Mouse (Mus musculus) forebrain, embryonic 13.5 days (tissue): Measurements from ENCODE around the gene Slc44a1. TPM values are rescaled to one million over a fixed set of nuclear protein-coding genes. Genes with fewer than 3 reads are reported as not detected.

Experiments used
- ATAC-seq: fragments of 200-750 bp; cut with Nextera tagmentation; 2 replicates; pipeline ENCODE4 v1.8.0; 2017
- H3K27ac ChIP-seq: fragments of 300-500 bp; sonication (generic); 2 replicates; pipeline ENCODE4 v1.5.1; 2015; ENCODE audit warnings: inconsistent platforms, mild to moderate bottlenecking, moderate library complexity
- H3K27me3 ChIP-seq: fragments of 300-500 bp; sonication (generic); 2 replicates; pipeline ENCODE4 v1.6.1; 2015; ENCODE audit warnings: mild to moderate bottlenecking, inconsistent platforms
- H3K36me3 ChIP-seq: fragments of 300-500 bp; sonication (generic); 2 replicates; pipeline ENCODE4 v1.6.1; 2015; ENCODE audit warnings: mild to moderate bottlenecking, inconsistent platforms; ENCODE audit not compliant: poor library complexity, severe bottlenecking
- H3K4me1 ChIP-seq: fragments of 300-500 bp; sonication (generic); 2 replicates; pipeline ENCODE4 v1.6.1; 2015; ENCODE audit warnings: inconsistent platforms
- H3K4me2 ChIP-seq: fragments of 300-500 bp; sonication (generic); 2 replicates; pipeline ENCODE4 v1.6.1; 2015; ENCODE audit warnings: inconsistent platforms, mild to moderate bottlenecking, moderate library complexity
- H3K4me3 ChIP-seq: fragments of 300-500 bp; sonication (generic); 2 replicates; pipeline ENCODE4 v1.5.1; 2015; ENCODE audit warnings: mild to moderate bottlenecking, inconsistent platforms
- H3K9ac ChIP-seq: fragments of 300-500 bp; sonication (generic); 2 replicates; pipeline ENCODE4 v1.6.1; 2015; ENCODE audit warnings: mild to moderate bottlenecking, inconsistent platforms
- H3K9me3 ChIP-seq: fragments of 300-500 bp; sonication (generic); replicated peaks from 2 replicates; pipeline ENCODE4 v1.6.1; 2016; ENCODE audit warnings: inconsistent platforms
- WGBS: fragments of 180-500 bp; shearing (Covaris S2); methylation state at CpG from one replicate; pipeline ENCODE4 v1.1.7; 2015; 5-methylcytosine and 5-hydroxymethylcytosine counted together
- polyA plus RNA-seq: library from polyadenylated mRNA; unstranded; fragments of >200 nt; fragmentation: Nextera tagmentation; extraction: Ambion mirVana; gene quantifications from 2 replicates; pipeline ENCODE4 v1.2.1, GENCODE M21; 2015

Slc44a1 gene
- polyA plus RNA-seq, 1 experiment from 2014 or later = 11.5 TPM

- peak overlapping the region; percentile 70 for H3K4me2 ChIP-seq
- WGBS = 5% methylated on average over 10 of the region's 12 CpGs
- peak overlapping the region; percentile 86 for H3K4me3 ChIP-seq
- no peaks in the 10 kb centered on the region for H3K36me3 ChIP-seq
- peak overlapping the region; percentile 89 for H3K9ac ChIP-seq
- no peaks in the 10 kb centered on the region for H3K9me3 ChIP-seq
- peak; percentile 70 for ATAC-seq
- peaks cover 45% of the 10 kb centered on the region for H3K4me1 ChIP-seq
- H3K27me3 ChIP-seq = no peaks in the 10 kb centered on the region
- H3K27ac ChIP-seq = peak overlapping the region; percentile 89
Observed at GRCm38 (mm10) chr4:53630963-53631315, 190.7 kb downstream of the Slc44a1 start.

DNA sequence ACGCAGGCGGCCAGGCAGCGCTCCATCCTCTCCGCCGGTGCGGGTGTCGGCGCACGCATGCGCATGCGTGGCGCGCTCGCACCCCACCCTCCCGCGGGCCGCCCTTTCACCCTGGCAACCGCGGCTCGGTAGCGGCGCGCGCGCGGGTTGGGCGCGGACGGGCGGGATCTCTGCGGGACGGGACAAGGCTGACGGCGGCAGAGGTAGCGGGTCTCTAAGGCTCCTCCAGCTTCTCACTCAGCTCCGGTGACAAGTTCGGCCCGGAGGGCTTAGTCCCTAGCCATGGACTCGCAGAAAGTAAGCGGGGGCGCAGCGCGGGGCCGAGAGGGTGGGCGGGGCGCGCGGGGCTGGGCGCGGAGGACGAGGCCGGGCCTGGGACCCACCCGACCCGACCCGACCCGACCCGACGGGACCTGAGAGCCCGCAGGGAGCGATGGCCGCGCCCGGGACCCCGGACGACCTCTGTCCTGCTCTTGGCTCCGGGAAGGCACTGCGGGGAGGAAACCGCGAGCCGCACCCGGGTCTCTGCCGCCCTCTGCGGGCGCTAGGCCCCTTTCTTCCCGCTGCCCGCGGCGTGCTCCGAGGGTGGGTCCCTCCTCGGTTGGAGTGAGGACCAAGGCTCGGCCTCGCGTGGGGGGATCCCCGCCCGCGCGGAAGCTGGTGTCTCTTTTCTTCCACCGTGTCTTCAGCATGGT, 191.2 kb downstream of the Slc44a1 start, which contains the start of gene Fsd1l:
TSS of gene Fsd1l (plus strand) at position 156 of the 695 bp plus-strand sequence.
- peak within 1 kb of the TSS; percentile 89 for H3K27ac ChIP-seq
- H3K4me2 ChIP-seq = peak within 1 kb of the TSS; percentile 70
- no peaks in the 10 kb centered on the region for H3K27me3 ChIP-seq
- H3K9me3 ChIP-seq = no peaks in the 10 kb centered on the region
- no peaks in the 10 kb centered on the region for H3K36me3 ChIP-seq
- peak within 1 kb of the TSS; percentile 86 for H3K4me3 ChIP-seq
- under 1% methylated on average over 59 of the region's 88 CpGs for WGBS
- H3K9ac ChIP-seq = peak within 1 kb of the TSS; percentile 89
- peaks cover 50% of the 10 kb centered on the region for H3K4me1 ChIP-seq
- peak; percentile 93 for ATAC-seq

DNA sequence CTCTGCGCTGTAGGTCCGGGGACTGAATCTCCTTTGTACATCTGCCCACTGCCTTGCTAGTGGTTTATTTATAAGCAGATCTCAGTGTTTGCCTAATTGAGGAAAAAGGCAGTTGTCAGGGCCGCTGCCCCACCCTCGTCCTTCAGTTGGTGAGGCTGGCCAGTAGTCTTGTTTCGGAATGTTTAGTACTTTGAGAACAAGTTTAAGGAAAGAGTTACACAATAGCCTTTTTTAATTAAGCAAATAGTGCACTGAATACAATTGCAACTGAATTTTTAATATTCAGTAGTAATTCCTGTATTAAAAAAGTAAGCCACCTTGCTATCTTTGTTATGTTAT, 191.8 kb downstream of the Slc44a1 start:
- Histone ChIP-seq H3K9ac (peak overlapping the region; percentile 89), H3K36me3 (no peaks in the 10 kb centered on the region), H3K4me3 (peak overlapping the region; percentile 86), H3K27me3 (no peaks in the 10 kb centered on the region), H3K4me2 (peak overlapping the region; percentile 70), H3K4me1 (peaks cover 55% of the 10 kb centered on the region), H3K27ac (peak overlapping the region; percentile 89), H3K9me3 (no peaks in the 10 kb centered on the region)
- ATAC-seq = no peak
- 2% methylated on average over 5 of the region's 5 CpGs for WGBS

GRCm38 (mm10) chr4:53635336-53635735, 195.1 kb downstream of the Slc44a1 start:
- 0 out of 2 replicates have a peak overlapping the region, but pooled peaks have one; percentile 33 for H3K27ac ChIP-seq

GRCm38 (mm10) chr4:53637269-53637909, 197.2 kb downstream of the Slc44a1 start:
- Histone ChIP-seq H3K9ac (no peak overlapping the region), H3K4me3 (no peak overlapping the region), H3K27me3 (no peaks in the 10 kb centered on the region), H3K36me3 (peaks cover 17% of the 10 kb centered on the region), H3K4me1 (peaks cover 67% of the 10 kb centered on the region), H3K9me3 (no peaks in the 10 kb centered on the region; the same call in 1 of the 2 replicates), H3K4me2 (peak overlapping the region; percentile 30), H3K27ac (peak overlapping the region; percentile 80)
- peak; percentile 76 for ATAC-seq
- WGBS = 22% methylated on average over 7 of the region's 7 CpGs

More at GRCm38 (mm10) chr4:53635336-53635735, 195.1 kb downstream of the Slc44a1 start:
- peaks cover 75% of the 10 kb centered on the region for H3K4me1 ChIP-seq
- H3K27me3 ChIP-seq = no peaks in the 10 kb centered on the region
- no peak for ATAC-seq
- H3K9ac ChIP-seq = no peak overlapping the region
- WGBS = 26% methylated on average over 3 of the region's 3 CpGs
- no peaks in the 10 kb centered on the region; the same call in 1 of the 2 replicates for H3K9me3 ChIP-seq
- 0 out of 2 replicates have a peak, but pooled peaks cover 3% of the 10 kb centered on the region for H3K36me3 ChIP-seq
- no peak overlapping the region for H3K4me3 ChIP-seq
- peak overlapping the region; percentile 70 for H3K4me2 ChIP-seq

- no peak overlapping the region for H3K9ac ChIP-seq
- H3K27me3 ChIP-seq = no peaks in the 10 kb centered on the region
- no peak overlapping the region for H3K4me2 ChIP-seq
- H3K27ac ChIP-seq = no peak overlapping the region; the same call in 1 of the 2 replicates
- H3K4me3 ChIP-seq = no peak overlapping the region
- peaks cover 17% of the 10 kb centered on the region for H3K36me3 ChIP-seq
- no peaks in the 10 kb centered on the region; the same call in 1 of the 2 replicates for H3K9me3 ChIP-seq
- H3K4me1 ChIP-seq = peaks cover 55% of the 10 kb centered on the region
- 75% methylated on average over 7 of the region's 7 CpGs for WGBS
- ATAC-seq = no peak
Observed at GRCm38 (mm10) chr4:53638549-53639123, 198.4 kb downstream of the Slc44a1 start.

DNA sequence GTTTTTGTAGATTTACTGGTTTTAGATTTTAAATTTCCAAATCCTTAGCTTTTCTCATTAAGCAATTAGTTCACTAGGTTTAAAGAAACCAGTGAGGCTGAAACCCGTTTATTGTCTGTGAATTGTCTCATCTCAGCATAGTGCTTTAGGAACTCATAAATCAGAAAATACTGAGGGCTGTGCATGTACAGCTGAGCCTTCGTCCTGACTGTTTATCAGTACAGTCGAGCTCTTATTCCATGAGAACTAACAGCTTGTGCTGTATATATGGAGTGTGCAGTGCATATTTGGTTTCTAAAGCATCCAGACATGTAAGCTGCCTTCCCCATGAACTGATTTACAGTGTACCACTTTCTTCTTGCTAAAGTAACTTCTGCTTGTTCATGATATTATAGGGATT, 217.8 kb downstream of the Slc44a1 start:
- ATAC-seq = no peak
- Histone ChIP-seq H3K27me3 (no peaks in the 10 kb centered on the region), H3K4me1 (no peaks in the 10 kb centered on the region), H3K27ac (no peak overlapping the region), H3K9ac (no peak overlapping the region), H3K9me3 (no peaks in the 10 kb centered on the region), H3K4me3 (no peak overlapping the region), H3K4me2 (no peak overlapping the region), H3K36me3 (peaks cover 58% of the 10 kb centered on the region)
- 67% methylated on average over 3 of the region's 3 CpGs for WGBS

DNA sequence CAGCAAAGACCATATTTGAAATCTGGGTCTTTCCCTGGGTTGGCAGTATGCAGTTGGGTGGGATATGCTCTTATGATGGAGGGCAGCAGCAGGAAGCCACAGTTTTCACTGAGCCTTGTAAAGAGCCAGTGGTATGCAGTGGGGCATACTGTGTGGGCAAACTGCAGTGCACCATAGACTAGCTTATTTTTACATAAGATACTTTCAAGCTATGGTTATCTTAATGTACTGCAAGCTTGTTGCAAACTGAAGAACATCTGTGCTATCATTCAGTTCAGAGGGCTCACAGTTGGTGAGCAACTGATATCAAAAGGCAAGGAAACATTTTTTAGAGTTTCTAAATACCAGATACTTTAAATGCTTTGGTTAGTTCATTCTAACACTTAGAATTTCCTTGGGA, 220.5 kb downstream of the Slc44a1 start:
- Histone ChIP-seq H3K27me3 (no peaks in the 10 kb centered on the region), H3K9ac (no peak overlapping the region), H3K4me2 (no peak overlapping the region), H3K27ac (no peak overlapping the region), H3K4me3 (no peak overlapping the region), H3K4me1 (no peaks in the 10 kb centered on the region), H3K36me3 (peaks cover 60% of the 10 kb centered on the region), H3K9me3 (no peaks in the 10 kb centered on the region)
- ATAC-seq = no peak

Other genes with a start within 250 kb of the Slc44a1 start
- 48.1 and 56.1 TPM in 2 replicates for gene Fsd1l, start 191.1 kb downstream of the Slc44a1 start, polyA plus RNA-seq